Mouse (Mus musculus) frontal cortex, adult (tissue): Measurements from ENCODE around the gene Gpr157.

ENCODE experiments used
- ATAC-seq: cut with Nextera tagmentation; 2 replicates; pipeline ENCODE4 v1.9.2; 2017; ENCODE audit warnings: mild to moderate bottlenecking, moderate library complexity, mixed read lengths; ENCODE audit not compliant: low TSS enrichment

The Gpr157 gene

DNA sequence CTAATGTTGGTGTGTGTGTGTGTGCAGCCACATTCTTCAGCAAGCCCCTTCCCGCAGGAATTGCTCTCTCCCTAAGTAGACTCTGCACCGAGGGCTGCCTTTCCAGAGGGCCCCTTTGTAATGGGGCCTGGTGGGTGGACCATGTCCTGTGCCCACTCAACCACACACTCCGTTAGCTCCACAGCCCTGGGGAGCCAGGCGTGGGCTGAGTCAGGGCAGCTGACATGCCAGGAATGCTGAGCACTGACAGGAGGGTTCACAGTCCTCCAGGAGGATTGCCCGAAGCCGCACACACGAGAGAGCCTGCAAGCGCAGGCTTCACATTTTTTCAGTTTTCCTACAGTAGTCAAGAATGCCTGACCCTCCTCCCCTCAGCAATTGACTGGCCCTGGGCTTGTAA is 17.0 kb upstream of the Gpr157 start:
- ATAC-seq: no peak; the same call in 1 of the 2 replicates

DNA sequence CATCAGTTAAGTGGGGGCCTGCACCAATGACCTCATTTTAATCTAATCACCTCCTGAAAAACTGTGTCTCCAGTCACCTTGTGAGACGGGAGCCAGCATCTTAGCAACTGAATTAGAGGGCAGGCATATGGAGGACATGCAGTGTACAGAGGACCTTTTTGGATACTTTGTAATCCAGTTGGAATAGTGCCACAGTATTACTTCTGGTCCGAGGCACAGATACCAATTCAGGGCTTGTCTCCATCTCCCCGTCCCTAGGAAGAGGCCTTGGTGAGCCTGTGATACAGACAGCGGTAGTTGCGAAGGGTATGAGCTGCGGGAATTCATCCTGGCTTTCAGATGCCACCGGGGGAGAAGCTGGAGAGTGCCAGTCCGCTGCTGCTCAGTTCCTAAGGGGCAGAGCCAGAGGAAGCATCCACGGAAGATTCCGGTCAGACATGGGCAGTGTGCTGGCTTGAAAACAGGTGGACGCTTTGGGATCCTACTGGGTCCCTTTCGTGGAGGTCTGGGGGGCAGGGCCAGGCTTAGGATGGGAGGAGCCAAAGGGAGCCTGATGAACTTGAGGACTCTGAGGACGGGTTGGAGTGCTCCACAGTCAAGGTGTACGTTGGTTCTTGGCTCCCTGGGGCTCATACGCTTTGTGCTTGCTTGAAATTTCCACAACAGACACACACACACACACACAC is 14.6 kb upstream of the Gpr157 start:
- ATAC-seq: no peak

DNA sequence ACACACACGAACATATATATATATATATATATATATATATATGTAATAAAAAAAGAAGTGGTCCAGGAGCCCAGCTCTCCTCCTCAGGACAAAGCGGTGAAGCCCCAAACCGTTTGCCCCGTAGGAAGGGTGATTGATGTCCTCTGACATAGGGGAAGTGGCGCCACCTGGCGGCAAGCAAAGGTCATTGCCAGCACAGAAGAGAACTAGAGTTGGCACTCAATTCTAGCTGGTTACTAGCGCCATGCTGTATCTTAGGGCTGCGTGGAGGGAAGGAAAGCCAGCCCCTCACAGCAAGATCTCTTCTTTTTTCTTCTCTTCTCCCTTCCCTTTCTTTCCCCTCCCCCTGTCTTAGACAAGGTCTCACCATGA is 14.1 kb upstream of the Gpr157 start:
- no peak for ATAC-seq

DNA sequence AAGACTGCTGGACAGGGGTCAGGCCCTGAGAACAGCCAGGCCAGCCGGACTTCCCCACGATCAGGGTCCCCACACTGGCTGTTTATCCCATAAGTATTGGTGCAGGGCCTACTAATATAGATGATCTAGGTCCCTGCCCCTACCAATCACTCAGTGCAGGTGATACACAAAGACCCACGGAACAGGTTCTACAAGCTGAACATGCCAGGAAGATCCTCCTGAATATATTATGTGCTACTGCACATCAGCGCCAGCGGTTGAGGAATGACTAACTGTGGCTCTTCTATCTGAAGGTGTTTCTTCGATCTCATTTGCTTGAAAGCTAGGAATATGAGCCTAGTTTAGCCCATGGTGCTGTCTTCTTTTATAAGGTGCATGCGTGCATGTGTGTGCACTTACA is 11.8 kb upstream of the Gpr157 start:
- ATAC-seq: no peak

DNA sequence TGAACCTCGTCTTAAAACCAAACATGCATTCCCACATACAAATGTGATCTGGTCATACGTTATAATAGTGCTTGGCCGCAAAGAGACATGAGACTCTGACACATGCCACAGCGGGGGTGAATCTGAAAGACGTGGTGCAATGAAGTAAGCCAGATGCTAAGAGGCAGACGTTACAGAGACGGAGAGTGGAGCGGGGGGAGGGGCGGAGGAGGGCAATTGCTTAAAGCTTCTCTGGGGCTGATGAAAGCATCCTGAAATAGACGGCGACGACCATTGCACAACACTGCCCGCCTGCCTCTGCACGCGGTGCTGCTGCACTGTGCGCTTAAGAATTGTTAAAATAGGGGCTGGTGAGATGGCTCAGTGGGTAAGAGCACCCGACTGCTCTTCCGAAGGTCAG is 11.0 kb upstream of the Gpr157 start:
- no peak for ATAC-seq

DNA sequence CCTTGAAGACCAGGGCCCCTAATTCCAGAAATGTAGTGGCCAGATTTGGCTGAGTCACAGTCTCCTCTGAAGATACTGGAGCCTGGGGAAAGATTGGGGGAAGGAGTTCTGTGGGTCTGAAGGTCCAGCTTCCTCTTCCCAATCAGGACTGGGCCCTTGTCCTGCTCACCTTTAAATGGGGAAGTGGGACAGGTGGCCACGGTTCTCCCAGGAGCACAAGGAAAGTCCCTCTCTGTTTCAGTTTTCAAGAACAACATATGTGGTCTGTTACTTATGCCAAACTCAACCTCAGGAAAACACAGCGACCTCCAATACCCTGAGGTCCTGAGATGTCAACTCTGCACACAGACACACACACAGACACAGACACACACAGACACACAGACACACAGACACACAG is 8.5 kb upstream of the Gpr157 start:
- no peak for ATAC-seq

DNA sequence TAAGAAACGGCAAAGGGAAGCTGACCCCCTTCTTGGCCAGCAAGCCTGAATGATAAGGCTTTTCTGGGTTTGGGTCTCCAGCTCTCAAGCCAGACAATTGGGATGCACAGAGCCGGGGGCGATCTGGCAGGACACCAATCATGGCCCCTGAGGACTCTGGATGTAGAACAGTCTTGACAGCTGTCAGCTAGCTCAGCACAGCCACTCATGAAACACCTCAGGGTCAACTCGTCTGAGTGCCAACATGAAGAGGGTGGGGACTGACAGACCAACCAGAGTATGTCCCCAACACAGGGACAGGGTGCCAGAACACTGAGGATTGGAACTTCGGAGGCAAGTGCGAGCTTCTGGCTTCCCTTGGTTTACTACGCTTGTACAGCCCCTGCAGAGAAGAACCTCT is 7.9 kb upstream of the Gpr157 start:
- ATAC-seq: no peak

DNA sequence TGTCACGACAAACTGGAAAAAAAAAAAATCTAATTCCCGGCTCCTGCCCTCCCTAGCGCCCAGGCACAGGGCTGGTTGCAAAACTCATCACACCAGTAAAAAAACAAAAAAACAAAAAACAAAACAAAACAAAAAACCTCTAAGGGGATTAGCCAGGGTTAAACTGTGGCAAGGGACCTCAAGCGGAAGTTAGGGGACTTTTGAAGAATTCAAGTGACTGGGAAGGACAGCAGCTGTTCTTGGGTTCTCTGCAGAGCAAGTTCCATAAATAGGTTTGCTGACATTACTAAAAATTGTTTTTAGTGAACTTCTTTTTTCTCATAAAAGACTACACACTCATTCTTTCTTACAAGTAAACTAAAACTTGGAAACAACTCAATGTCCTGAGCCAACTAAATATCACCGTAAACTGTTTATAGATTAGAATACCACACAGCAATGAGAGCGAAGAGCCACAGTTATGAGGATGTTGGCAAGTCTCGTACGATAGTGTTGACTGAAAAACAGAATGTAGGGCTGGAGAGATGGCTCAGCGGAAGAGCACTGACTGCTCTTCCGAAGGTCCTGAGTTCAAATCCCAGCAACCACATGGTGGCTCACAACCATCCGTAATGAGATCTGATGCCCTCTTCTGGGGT is 6.7 kb upstream of the Gpr157 start:
- ATAC-seq: no peak

DNA sequence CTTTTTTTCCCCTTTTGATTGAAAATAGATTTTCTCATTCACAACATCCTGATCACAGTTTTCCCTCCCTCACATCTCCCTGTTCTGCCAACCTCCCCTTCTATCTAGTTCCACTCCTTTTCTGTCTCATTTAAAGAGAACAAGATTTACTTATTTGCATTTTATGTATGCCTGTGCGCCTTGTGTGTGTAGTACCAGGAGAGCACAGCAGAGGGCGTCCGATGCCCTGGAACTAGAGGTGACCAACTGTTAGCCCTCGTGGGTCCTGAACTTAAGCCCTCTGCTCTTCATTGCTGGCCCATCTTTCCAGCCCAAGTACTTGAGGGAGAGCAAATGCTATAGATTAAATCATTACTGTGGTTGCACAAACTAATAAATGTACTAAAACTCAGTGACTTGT is 1.8 kb upstream of the Gpr157 start:
- ATAC-seq: no peak

DNA sequence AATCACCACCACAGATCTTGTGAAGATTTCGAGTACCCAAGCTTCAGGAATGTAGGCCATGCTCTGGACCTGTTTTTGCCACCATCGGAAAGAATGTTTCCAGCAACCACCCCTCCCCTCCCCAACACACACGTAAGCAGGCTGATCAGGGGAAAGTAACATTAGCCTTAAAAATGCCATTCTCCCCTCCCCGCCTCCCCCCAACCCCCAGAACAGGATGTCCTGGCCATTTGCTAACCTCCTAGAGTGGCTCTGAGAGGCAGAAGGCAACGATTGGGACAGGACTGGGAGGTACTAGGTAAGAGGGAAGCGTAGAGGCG is 364 bp upstream of the Gpr157 start:
- ATAC-seq: no peak

DNA sequence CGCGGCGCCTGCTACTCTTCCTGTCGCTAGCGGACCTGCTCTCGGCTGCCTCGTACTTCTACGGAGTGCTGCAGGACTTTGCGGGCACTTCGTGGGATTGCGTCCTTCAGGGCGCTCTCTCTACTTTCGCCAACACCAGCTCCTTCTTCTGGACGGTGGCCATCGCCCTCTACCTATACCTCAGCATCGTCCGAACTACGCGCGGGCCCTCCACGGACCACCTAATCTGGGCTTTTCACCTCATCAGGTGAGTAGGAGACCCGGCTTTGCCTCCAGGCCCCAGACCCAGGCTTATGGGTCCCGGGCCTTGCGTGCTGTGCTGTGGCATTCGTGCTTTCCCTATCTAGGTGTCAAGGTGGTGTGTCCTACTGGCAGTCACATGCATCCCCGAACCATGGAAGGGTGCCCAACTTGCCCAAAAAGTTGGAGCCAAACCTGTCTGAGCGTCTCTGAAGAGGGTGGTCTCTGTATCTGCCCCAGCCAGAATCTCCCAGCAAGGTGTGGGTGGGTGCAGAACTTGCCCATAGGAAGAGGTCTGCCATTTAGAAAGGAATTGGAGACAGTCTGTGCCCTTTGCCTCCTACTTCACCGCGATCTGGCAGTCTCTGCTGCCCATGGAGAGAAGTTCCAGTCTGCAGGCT is 845 bp downstream of the Gpr157 start:
- no peak for ATAC-seq

DNA sequence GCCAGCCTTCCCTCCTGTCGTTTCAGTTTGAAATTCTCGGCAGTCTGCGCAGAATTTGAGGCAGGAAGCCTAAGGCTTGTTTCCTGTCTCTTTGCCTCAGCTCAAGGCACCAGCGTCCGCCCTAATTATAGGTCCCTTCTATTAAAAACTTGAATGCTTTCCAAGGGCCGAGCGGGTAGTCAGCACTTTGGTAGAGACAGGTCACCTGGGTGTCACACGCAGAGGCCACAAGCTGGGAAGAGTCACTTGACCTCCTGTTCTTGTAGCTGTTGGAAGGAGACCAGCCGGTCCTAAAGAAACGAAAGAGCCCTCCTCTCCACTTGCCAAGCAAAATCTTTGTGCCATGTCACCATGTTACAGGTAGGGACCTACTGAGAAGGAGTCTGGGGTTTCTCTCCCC is 2.0 kb downstream of the Gpr157 start:
- no peak for ATAC-seq

DNA sequence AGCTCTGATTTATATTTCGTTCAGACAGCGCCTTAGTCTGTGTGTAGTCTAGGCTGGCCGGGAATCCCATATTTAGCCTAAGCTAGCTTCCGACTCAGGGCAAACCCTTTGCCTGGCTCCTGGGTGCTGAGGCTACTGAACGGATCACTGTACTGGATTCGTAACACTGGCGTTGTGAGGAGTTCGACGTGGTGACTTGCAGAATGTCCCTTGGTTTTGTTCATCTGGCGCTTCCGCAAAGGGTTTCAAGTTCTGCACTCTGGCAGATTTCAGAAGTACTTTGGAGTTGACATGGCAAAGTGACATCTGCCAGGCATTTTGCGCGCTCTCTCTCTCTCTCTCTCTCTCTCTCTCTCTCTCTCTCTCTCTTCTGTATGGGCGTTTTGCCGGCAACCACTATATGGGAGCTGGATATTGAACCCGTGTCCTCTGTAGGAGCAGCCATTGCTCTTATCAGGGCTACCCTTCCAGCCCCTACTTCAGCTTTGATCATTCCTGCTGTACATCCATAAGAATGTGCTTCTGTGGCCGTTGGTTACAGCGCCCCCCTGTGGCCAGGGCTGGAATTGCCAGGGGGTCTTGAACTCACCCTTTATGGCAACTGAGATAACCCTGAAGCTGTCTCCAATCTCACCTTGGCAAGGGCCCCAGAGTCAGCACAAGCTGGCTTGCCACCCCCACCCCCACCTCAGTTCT is 4.9 kb downstream of the Gpr157 start:
- ATAC-seq: no peak

DNA sequence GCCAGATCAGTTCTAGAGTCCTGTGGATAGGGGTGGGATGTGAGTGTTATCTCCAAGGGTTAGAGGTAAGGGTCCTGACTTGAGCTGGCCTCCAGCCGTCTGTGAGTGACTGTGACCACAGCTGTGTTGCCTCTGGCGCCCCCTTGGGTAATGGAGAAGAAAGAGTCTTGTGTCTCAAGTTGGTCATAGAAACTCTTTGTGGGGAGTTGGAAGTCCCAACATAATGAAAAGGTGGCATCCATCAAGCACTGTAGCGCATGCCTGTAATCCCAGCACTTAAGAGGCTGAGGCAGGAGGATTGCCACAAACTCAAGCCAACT is 5.4 kb downstream of the Gpr157 start:
- no peak; the same call in 1 of the 2 replicates for ATAC-seq

DNA sequence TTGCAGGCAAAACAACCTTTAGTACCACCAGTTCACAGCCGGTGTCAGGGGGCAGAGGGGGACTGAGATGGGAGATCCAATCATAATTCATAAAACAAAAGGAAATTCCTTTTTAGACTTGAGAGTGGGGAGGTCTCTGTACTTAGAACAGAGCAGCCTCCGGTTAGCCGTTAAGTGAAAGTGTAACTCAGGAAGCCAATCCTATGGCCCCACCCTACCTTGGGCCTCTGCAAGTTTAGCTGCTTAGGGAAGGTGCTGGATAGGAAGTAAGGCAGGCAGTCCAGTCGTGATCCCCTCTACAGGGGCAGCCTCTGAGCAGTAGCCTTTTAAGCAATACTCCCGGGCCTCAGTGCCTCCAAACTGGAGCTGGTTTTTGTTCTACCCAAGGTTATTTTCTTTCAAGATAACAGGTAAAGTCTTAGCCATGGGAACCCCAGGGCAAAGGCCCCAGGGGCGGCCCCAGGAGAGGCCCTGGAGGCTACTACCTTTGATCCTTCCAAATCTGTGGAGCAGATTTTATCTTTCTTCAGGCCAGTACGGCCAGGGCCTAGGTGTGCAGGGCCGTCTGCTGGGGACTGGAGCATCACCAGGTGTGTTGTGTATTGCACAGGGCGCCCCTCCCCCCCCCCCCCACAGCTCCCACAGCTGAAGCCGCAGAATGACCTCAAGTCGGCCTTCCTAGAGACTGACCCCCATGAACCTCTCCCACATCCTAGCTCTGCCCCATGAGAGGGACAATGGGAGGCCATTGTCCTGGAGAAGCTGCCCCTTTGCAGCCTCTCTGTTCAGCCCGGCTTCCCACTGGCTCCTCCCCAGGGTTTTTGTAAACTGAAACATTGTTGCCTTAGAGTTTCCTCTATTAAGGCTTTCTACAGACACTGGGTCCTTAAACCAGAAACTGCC is 6.6 kb downstream of the Gpr157 start:
- ATAC-seq: no peak

DNA sequence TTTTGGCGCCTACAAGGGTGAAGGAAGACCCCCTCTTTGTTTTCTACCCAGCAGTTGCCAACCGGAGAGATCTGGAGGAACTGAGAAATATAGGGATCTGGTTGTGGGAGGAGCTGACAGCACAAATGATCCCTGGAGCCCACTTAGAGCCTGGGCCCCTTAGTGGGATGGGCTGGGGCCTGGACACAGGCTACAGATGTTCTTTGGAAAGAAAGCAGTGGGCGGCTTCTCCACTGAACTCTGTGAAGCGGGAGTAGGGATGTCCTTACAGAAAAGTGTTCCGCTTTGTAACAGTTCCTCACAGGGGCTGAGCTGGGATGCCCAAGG is 7.3 kb downstream of the Gpr157 start:
- ATAC-seq: no peak

DNA sequence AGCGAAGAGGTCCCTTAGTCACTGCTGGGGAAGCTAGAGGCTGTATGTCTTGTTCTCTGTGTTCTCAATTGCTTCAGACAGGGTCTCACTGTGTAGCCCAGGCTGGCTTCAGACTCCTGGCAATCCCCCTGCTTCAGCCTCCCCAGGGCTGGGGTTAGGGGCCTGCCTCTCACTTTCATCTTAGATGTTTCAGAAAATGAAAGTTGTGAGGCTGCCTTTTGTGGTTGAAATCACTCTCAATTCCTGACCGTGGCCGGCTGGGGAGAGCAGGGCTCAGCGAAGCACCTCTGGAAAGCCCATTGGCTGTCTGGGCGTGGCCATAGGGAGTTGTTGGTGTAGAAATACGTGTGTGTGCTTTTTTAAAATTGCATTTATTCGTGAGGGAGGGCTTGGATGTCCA is 9.1 kb downstream of the Gpr157 start:
- no peak for ATAC-seq

DNA sequence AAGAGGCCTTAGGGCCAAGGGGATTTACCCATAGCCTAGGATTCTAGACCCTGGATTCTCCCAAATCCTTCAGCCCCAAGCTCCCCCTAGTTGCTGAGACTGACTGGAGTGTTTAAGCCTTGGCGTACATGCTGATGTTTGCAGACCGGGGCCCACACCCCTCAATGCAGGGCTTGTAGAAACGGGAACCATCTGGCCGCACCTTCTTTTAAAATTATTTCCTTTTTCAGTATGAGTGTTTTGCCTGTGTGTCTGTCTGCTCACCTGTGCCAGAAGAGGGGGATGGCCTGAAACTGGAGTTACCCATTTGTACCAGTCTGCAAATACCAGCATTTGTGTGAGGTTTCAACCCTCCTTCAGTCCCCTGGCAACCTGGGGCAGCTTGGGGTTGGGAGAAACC is 10.7 kb downstream of the Gpr157 start:
- no peak for ATAC-seq

DNA sequence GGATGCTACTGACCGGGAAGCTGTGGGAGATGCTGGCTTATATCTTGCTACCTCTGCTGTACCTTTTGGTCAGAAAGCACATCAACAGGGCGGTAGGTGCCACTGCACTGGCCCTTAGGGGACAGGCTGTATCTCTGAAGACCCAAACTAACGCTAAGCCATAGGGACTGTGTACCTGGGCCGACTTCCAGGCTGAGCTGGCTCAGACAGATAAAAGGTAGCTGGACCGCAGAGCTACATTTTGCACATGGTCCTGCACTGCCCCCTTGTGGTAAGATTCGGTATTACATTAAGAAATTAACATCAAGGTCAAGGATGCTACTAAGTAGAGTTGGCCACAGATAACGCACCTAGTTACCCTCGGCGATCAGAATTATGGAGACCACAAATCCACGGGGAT is 11.7 kb downstream of the Gpr157 start:
- peak; percentile 55; the same call in 1 of the 2 replicates for ATAC-seq

DNA sequence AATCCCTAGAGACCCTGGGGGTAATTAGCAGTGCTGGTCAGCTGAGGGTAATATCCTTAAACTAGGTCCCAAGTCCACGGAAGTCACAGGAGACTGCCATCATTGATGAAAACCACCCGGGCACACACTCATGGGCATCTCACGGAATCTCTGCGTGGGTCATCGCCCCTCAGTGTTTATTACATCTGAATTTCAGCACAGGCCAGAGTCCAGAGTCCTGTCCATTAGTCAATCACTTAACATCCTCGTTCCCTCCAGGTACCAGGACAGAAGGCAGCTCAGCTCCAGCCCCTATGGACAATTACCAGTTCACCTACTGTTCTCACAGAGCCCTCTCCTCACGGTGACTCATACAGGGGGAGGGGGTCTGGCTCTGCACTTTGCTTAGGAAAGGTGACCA is 15.7 kb downstream of the Gpr157 start:
- ATAC-seq: no peak

DNA sequence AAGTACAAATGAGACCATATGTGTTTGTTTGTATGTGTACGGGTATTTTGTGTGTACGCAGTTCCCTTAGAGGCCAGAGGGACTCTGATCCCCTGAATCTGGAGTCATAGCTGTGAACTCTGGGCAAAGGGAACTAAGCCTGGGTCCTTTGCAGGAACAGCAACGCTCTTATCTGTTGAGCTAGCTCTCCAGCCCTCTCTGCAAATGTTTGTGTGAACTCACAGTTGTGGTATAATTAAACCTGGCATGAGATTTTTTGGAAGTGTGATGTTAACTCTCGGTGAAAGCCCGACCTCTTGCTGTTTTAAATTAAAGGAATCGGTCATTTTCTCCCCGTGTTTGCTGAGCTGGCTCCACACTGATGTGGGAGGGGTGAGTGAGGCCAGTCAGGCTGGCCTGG is 18.5 kb downstream of the Gpr157 start:
- no peak for ATAC-seq

DNA sequence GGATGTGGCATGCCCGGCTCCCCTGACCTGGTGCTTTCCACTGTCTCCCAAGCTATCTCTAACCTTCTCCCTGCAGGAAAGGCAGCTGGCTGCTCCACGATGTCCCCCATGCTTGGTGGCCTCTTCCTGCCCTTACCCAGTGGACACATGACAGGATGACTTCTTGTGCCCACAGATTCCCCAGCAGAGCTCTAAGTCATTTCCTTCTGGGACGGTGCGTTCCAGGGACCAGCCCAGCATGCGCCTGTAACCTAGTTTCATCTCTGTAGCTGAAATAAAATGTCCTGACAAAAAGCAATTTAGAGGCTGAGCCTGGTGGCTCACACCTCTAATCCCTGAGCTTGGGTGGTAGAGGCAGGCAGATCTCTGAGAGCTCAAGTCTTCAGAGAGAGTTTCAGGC is 19.5 kb downstream of the Gpr157 start:
- ATAC-seq: no peak
